Mouse (Mus musculus): Measurements from ENCODE around the gene Olfr884. TPM values are rescaled to one million over a fixed set of nuclear protein-coding genes. Genes with fewer than 3 reads are reported as not detected.

The Olfr884 gene
- not detected in 2 replicates for polyA plus RNA-seq (2015; fragmentation: Nextera tagmentation; extraction: Ambion mirVana)

DNA sequence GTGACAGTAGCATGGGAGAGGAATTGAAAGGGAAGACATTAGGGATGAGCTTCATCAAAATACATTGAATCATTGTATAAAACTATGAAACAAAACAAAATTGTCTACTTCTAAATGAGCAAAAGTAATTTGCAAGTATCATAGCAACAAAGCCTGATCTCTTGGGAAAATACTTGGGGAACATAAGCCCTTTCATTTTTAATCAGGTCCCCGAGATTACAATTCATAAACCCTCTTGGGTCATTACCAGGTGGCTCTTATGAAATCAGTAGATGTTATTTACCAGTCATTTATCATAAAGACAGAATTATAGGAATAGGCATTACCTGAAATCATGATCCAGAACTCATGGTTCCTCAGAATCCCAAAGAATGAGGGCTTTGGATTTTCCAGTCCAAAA, at the start of gene Olfr884:
TSS of gene Olfr884 (plus strand) at position 301 of the 400 bp plus-strand sequence.
- Histone ChIP-seq H3K4me3 (no peak within 1 kb of the TSS), H3K4me1 (replicated peaks) (no peaks in the 10 kb centered on the region), H3K4me2 (no peak within 1 kb of the TSS), H3K27ac (no peak within 1 kb of the TSS), H3K36me3 (no peaks in the 10 kb centered on the region), H3K9me3 (replicated peaks) (no peaks in the 10 kb centered on the region), H3K9ac (no peak within 1 kb of the TSS), H3K27me3 (no peaks in the 10 kb centered on the region)
- no peak for ATAC-seq (replicated peaks; ENCODE audit: insufficient number of reproducible peaks, insufficient read depth, low FRiP score, low read depth)
- WGBS: 45% methylated on average over 1 of the region's 1 CpGs

DNA sequence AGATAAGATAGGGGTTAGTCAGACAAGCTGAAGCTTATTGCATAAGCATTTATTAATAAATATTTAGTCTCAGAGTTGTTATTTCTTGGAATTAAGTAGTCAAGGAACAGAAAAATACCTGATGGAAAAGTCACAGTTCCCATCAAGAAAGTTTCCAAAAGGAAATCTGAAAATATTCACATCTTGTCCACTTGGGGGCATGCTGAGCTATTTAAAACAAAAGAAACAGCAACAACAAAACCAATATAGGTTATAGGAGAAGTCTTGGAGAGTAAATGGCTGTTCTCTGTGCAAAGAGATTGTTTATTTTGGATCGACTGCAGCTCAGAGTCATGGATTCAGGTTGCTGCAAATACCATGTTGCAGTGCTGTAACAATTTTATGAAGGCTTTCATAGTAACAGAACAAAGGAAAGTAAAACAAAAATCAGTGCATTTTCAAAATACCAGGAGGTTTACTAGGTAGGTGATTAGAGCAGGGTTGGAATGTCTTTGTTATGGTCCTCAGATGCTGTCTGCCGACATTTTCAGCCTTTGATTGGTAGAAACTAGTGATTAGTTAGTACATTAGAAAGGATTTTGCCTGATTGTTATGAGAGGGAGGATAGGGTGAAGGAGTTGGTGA, 47.7 kb upstream of the Olfr884 start:
- Histone ChIP-seq H3K4me3 (no peak overlapping the region), H3K4me2 (no peak overlapping the region), H3K27me3 (no peaks in the 10 kb centered on the region), H3K27ac (no peak overlapping the region), H3K9ac (no peak overlapping the region), H3K4me1 (replicated peaks) (no peaks in the 10 kb centered on the region), H3K9me3 (replicated peaks) (no peaks in the 10 kb centered on the region), H3K36me3 (no peaks in the 10 kb centered on the region)
- no peak for ATAC-seq (replicated peaks; ENCODE audit: insufficient number of reproducible peaks, insufficient read depth, low FRiP score, low read depth)
- 29% methylated on average over 2 of the region's 2 CpGs for WGBS

DNA sequence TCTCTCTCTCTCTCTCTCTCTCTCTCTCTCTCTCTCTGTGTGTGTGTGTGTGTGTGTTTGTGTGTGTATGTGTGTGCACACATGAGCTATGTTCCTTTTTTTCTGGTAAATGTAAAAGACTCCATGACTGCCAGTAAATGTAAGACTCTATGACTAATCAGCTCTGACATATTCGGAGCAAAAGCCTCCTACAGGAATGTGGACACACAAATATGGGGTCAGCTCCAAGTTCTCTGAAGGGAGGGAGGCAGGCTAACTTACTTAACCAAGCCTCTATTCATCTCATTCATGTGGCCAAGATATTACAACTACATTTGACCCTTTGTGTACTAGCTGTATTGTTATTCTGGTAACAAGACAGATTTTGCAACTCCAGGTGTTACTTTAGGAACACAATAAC, 46.3 kb upstream of the Olfr884 start:
- no peaks in the 10 kb centered on the region for H3K9me3 ChIP-seq (replicated peaks)
- no peak overlapping the region for H3K4me3 ChIP-seq
- H3K27me3 ChIP-seq: no peaks in the 10 kb centered on the region
- no peak overlapping the region for H3K9ac ChIP-seq
- no peak overlapping the region for H3K4me2 ChIP-seq
- no peak for ATAC-seq (replicated peaks; ENCODE audit: insufficient number of reproducible peaks, insufficient read depth, low FRiP score, low read depth)
- H3K4me1 ChIP-seq (replicated peaks): no peaks in the 10 kb centered on the region
- no peaks in the 10 kb centered on the region for H3K36me3 ChIP-seq
- 30% methylated on average over 1 of the region's 1 CpGs for WGBS
- H3K27ac ChIP-seq: no peak overlapping the region

DNA sequence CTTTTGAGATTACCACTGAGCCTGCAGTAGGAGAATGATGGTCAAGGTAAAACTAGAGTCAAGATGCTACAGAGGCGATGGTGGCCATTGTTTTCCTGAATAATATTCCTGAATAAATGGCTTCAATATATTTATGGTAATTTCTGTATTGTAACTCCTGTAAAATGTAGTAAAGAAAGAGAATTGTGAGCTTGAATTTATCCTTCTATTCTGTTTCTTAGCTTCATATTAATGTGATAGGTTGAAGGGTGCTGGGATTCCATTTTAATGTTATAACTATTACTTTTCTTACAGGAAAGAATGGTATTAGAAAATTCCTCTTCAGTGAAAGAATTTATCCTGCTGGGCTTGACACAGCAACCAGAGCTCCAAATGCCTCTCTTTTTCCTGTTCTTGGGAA, 20.8 kb upstream of the Olfr884 start, which contains the start of gene Olfr883:
TSS of gene Olfr883 (plus strand) at position 301 of the 400 bp plus-strand sequence.
- no peaks in the 10 kb centered on the region for H3K27me3 ChIP-seq
- no peaks in the 10 kb centered on the region for H3K4me1 ChIP-seq (replicated peaks)
- H3K4me3 ChIP-seq: no peak within 1 kb of the TSS
- no peak within 1 kb of the TSS for H3K4me2 ChIP-seq
- H3K27ac ChIP-seq: no peak within 1 kb of the TSS
- H3K9me3 ChIP-seq (replicated peaks): no peaks in the 10 kb centered on the region
- no peak for ATAC-seq (replicated peaks; ENCODE audit: insufficient number of reproducible peaks, insufficient read depth, low FRiP score, low read depth)
- H3K9ac ChIP-seq: no peak within 1 kb of the TSS
- H3K36me3 ChIP-seq: no peaks in the 10 kb centered on the region
- 70% methylated on average over 1 of the region's 1 CpGs for WGBS

DNA sequence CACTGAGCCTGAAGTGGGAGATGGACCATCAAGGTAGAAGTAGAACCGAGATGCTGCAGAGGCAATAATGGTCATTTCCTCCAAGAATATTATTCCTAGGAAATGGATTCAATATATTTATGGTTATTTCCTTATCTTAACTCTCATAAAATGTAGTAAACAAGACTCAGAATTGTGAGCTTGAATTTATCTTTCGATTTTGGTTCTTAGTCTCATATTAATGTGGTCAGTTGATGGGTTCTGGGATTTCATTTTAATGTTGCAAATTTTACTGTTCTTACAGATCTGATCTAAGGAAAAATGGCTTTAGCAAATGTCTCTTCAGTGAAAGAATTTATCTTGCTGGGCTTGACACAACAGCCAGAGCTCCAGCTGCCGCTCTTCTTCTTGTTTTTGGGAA, 14.7 kb downstream of the Olfr884 start, which contains the start of gene Olfr885:
TSS of gene Olfr885 (plus strand) at position 301 of the 400 bp plus-strand sequence.
- 81% methylated on average over 3 of the region's 3 CpGs for WGBS
- Histone ChIP-seq H3K9me3 (replicated peaks) (no peaks in the 10 kb centered on the region), H3K27me3 (no peaks in the 10 kb centered on the region), H3K36me3 (no peaks in the 10 kb centered on the region), H3K4me2 (no peak within 1 kb of the TSS), H3K27ac (no peak within 1 kb of the TSS), H3K9ac (no peak within 1 kb of the TSS), H3K4me1 (replicated peaks) (no peaks in the 10 kb centered on the region), H3K4me3 (no peak within 1 kb of the TSS)
- ATAC-seq (replicated peaks; ENCODE audit: insufficient number of reproducible peaks, insufficient read depth, low FRiP score, low read depth): no peak

GRCm38 (mm10) chr9:38083772-38084171, 37.4 kb downstream of the Olfr884 start, which contains the start of gene Olfr887:
Gene Olfr887, plus strand, starts transcription at chr9:38084072.
- H3K27me3 ChIP-seq: no peaks in the 10 kb centered on the region
- WGBS: 78% methylated on average over 1 of the region's 1 CpGs
- H3K36me3 ChIP-seq: no peaks in the 10 kb centered on the region
- H3K9me3 ChIP-seq (replicated peaks): no peaks in the 10 kb centered on the region
- no peak for ATAC-seq (replicated peaks; ENCODE audit: insufficient number of reproducible peaks, insufficient read depth, low FRiP score, low read depth)
- H3K4me3 ChIP-seq: no peak within 1 kb of the TSS
- no peak within 1 kb of the TSS for H3K27ac ChIP-seq
- H3K9ac ChIP-seq: no peak within 1 kb of the TSS
- H3K4me2 ChIP-seq: no peak within 1 kb of the TSS
- H3K4me1 ChIP-seq (replicated peaks): no peaks in the 10 kb centered on the region

Other genes with a start within 250 kb of the Olfr884 start
- not detected in 2 replicates for gene Olfr876, start 243.5 kb upstream of the Olfr884 start, polyA plus RNA-seq (2015; fragmentation: Nextera tagmentation; extraction: Ambion mirVana)
- not detected in 2 replicates for gene Olfr877, start 192.3 kb upstream of the Olfr884 start, polyA plus RNA-seq (2015; fragmentation: Nextera tagmentation; extraction: Ambion mirVana)
- gene Olfr145, start 149.8 kb upstream of the Olfr884 start, polyA plus RNA-seq (2015; fragmentation: Nextera tagmentation; extraction: Ambion mirVana): not detected in 2 replicates
- gene Olfr878, start 128.7 kb upstream of the Olfr884 start, polyA plus RNA-seq (2015; fragmentation: Nextera tagmentation; extraction: Ambion mirVana): not detected in 2 replicates
- gene Olfr881, start 54.7 kb upstream of the Olfr884 start, polyA plus RNA-seq (2015; fragmentation: Nextera tagmentation; extraction: Ambion mirVana): not detected in 2 replicates
- not detected in 2 replicates for gene Olfr883, start 20.7 kb upstream of the Olfr884 start, polyA plus RNA-seq (2015; fragmentation: Nextera tagmentation; extraction: Ambion mirVana)
- gene Olfr885, start 14.8 kb downstream of the Olfr884 start, polyA plus RNA-seq (2015; fragmentation: Nextera tagmentation; extraction: Ambion mirVana): not detected in 2 replicates
- not detected in 2 replicates for gene Olfr887, start 37.5 kb downstream of the Olfr884 start, polyA plus RNA-seq (2015; fragmentation: Nextera tagmentation; extraction: Ambion mirVana)
- not detected in 2 replicates for gene Olfr888, start 61.6 kb downstream of the Olfr884 start, polyA plus RNA-seq (2015; fragmentation: Nextera tagmentation; extraction: Ambion mirVana)
- gene Olfr889, start 68.6 kb downstream of the Olfr884 start, polyA plus RNA-seq (2015; fragmentation: Nextera tagmentation; extraction: Ambion mirVana): 0.03 TPM in 1 of 2 replicates, not detected in the other
- not detected in 2 replicates for gene Olfr890, start 96.0 kb downstream of the Olfr884 start, polyA plus RNA-seq (2015; fragmentation: Nextera tagmentation; extraction: Ambion mirVana)
- not detected in 2 replicates for gene Olfr891, start 134.3 kb downstream of the Olfr884 start, polyA plus RNA-seq (2015; fragmentation: Nextera tagmentation; extraction: Ambion mirVana)
- gene Olfr893, start 161.8 kb downstream of the Olfr884 start, polyA plus RNA-seq (2015; fragmentation: Nextera tagmentation; extraction: Ambion mirVana): not detected in 2 replicates
- not detected in 2 replicates for gene Olfr894, start 171.5 kb downstream of the Olfr884 start, polyA plus RNA-seq (2015; fragmentation: Nextera tagmentation; extraction: Ambion mirVana)
- gene Olfr143, start 206.2 kb downstream of the Olfr884 start, polyA plus RNA-seq (2015; fragmentation: Nextera tagmentation; extraction: Ambion mirVana): not detected in 2 replicates
- gene Olfr895, start 221.3 kb downstream of the Olfr884 start, polyA plus RNA-seq (2015; fragmentation: Nextera tagmentation; extraction: Ambion mirVana): not detected in 2 replicates
- not detected in 2 replicates for gene Olfr896-ps1, start 244.6 kb downstream of the Olfr884 start, polyA plus RNA-seq (2015; fragmentation: Nextera tagmentation; extraction: Ambion mirVana)

Measured in heart, embryonic 15.5 days (tissue).